Mouse (Mus musculus) gastrocnemius, postnatal 10 days (tissue): ENCODE measurements around the gene Tnik. TPM values are rescaled to one million over a fixed set of nuclear protein-coding genes. Genes with fewer than 3 reads are reported as not detected.

ENCODE experiments used
- DNase-seq: peaks from one replicate; pipeline ENCODE4 v3.0.0; 2021; ENCODE audit warnings: mixed read lengths
- total RNA-seq, 2 experiments: library from RNA; stranded (reverse); gene quantifications; 2 replicates each; pipeline ENCODE4 v1.2.3; 2021

The Tnik gene
- total RNA-seq, 2 experiments from 2014 or later, result 70.8 to 72.5 TPM

GRCm38 (mm10) chr3:28348746-28349145 lies 85.7 kb downstream of the Tnik start:
- DNase-seq, result no peak

- DNase-seq, result no peak
Observed at GRCm38 (mm10) chr3:28350147-28350801, 87.3 kb downstream of the Tnik start.

GRCm38 (mm10) chr3:28358391-28358790 lies 95.4 kb downstream of the Tnik start:
- DNase-seq, result no peak

- DNase-seq, result no peak
Observed at GRCm38 (mm10) chr3:28359138-28359537, 96.1 kb downstream of the Tnik start.

GRCm38 (mm10) chr3:28361056-28361455 lies 98.0 kb downstream of the Tnik start:
- no peak for DNase-seq

- no peak for DNase-seq
Observed at GRCm38 (mm10) chr3:28363441-28364125, 100.6 kb downstream of the Tnik start.

GRCm38 (mm10) chr3:28368746-28369145 lies 105.7 kb downstream of the Tnik start:
- no peak for DNase-seq

- no peak for DNase-seq
Observed at GRCm38 (mm10) chr3:28369266-28369665, 106.3 kb downstream of the Tnik start.

- DNase-seq, result peak; percentile 27
Observed at GRCm38 (mm10) chr3:28369698-28370097, 106.7 kb downstream of the Tnik start.

- no peak for DNase-seq
Observed at GRCm38 (mm10) chr3:28371583-28371982, 108.6 kb downstream of the Tnik start.

GRCm38 (mm10) chr3:28372459-28372858 lies 109.4 kb downstream of the Tnik start:
- DNase-seq, result no peak

- DNase-seq, result no peak
Observed at GRCm38 (mm10) chr3:28374738-28375510, 111.9 kb downstream of the Tnik start.

GRCm38 (mm10) chr3:28380224-28380623 lies 117.2 kb downstream of the Tnik start:
- no peak for DNase-seq

GRCm38 (mm10) chr3:28383526-28384126 lies 120.6 kb downstream of the Tnik start:
- no peak for DNase-seq

- DNase-seq, result no peak
Observed at GRCm38 (mm10) chr3:28385199-28385975, 122.4 kb downstream of the Tnik start.

GRCm38 (mm10) chr3:28388540-28388939 lies 125.5 kb downstream of the Tnik start:
- DNase-seq, result no peak

- no peak for DNase-seq
Observed at GRCm38 (mm10) chr3:28390183-28390582, 127.2 kb downstream of the Tnik start.

GRCm38 (mm10) chr3:28392542-28392941 lies 129.5 kb downstream of the Tnik start:
- no peak for DNase-seq

GRCm38 (mm10) chr3:28398781-28399180 lies 135.8 kb downstream of the Tnik start:
- DNase-seq, result no peak

GRCm38 (mm10) chr3:28399593-28400216 lies 136.7 kb downstream of the Tnik start:
- DNase-seq, result no peak

- no peak for DNase-seq
Observed at GRCm38 (mm10) chr3:28401335-28401734, 138.3 kb downstream of the Tnik start.
